Mouse (Mus musculus): ENCODE results near the gene Mcf2.

Gene Mcf2

GRCm38 (mm10) chrX:60178744-60179458 lies at the start of gene Mcf2:
Mcf2 (minus strand) TSS chrX:60179089.
- DNase-seq: peak; percentile 32 to 43

GRCm38 (mm10) chrX:60187726-60188125 lies 8.8 kb upstream of the Mcf2 start:
- no peak for DNase-seq

- no peak for DNase-seq
Measured at GRCm38 (mm10) chrX:60182611-60183010, 3.7 kb upstream of the Mcf2 start.

- DNase-seq: peak; percentile 6 to 7
Measured at GRCm38 (mm10) chrX:60178025-60178743, 705 bp downstream of the Mcf2 start.

GRCm38 (mm10) chrX:60170106-60170505 lies 8.8 kb downstream of the Mcf2 start:
- DNase-seq: no peak

GRCm38 (mm10) chrX:60169511-60169910 lies 9.4 kb downstream of the Mcf2 start:
- DNase-seq: no peak

- no peak for DNase-seq
Measured at GRCm38 (mm10) chrX:60168796-60169195, 10.1 kb downstream of the Mcf2 start.

GRCm38 (mm10) chrX:60147268-60147974 lies 31.5 kb downstream of the Mcf2 start:
- peak; percentile 13 to 15 for DNase-seq

- DNase-seq: no peak
Measured at GRCm38 (mm10) chrX:60075359-60075758, 103.5 kb downstream of the Mcf2 start.

GRCm38 (mm10) chrX:60055185-60055584 lies 123.7 kb downstream of the Mcf2 start:
- DNase-seq: no peak

- no peak for DNase-seq
Measured at GRCm38 (mm10) chrX:60054745-60055144, 124.1 kb downstream of the Mcf2 start.

- peak; percentile 59 to 62 for DNase-seq
Measured at GRCm38 (mm10) chrX:60026654-60027053, 152.2 kb downstream of the Mcf2 start.

GRCm38 (mm10) chrX:60021595-60021994 lies 157.3 kb downstream of the Mcf2 start:
- no peak for DNase-seq

- no peak for DNase-seq
Measured at GRCm38 (mm10) chrX:60021007-60021406, 157.9 kb downstream of the Mcf2 start.

GRCm38 (mm10) chrX:60014588-60014987 lies 164.3 kb downstream of the Mcf2 start:
- no peak for DNase-seq

- DNase-seq: peak; percentile 56 to 62
Measured at GRCm38 (mm10) chrX:60013084-60013676, 165.7 kb downstream of the Mcf2 start.

All from cerebellum, postnatal 10 days (tissue).